Mouse (Mus musculus) neural tube, embryonic 13.5 days (tissue): ENCODE data around the gene Pigz. TPM values are rescaled to one million over a fixed set of nuclear protein-coding genes. Genes with fewer than 3 reads are reported as not detected.

Experiments
- ATAC-seq: fragments of 200-750 bp; cut with Nextera tagmentation; 2 replicates; pipeline ENCODE4 v1.8.0; 2017; ENCODE audit warnings: low read depth, mild to moderate bottlenecking, moderate TSS enrichment, moderate library complexity
- H3K27ac ChIP-seq: fragments of 300-500 bp; sonication (generic); replicated peaks from 2 replicates; pipeline ENCODE4 v1.5.1; 2015; ENCODE audit warnings: moderate library complexity, mild to moderate bottlenecking, inconsistent platforms
- H3K27me3 ChIP-seq: fragments of 300-500 bp; sonication (generic); 2 replicates; pipeline ENCODE4 v1.6.1; 2015; ENCODE audit warnings: mild to moderate bottlenecking, inconsistent platforms
- H3K36me3 ChIP-seq: fragments of 300-500 bp; sonication (generic); 2 replicates; pipeline ENCODE4 v1.6.1; 2015; ENCODE audit warnings: mild to moderate bottlenecking, inconsistent platforms
- H3K4me1 ChIP-seq: fragments of 300-500 bp; sonication (generic); replicated peaks from 2 replicates; pipeline ENCODE4 v1.6.1; 2015; ENCODE audit warnings: inconsistent platforms
- H3K4me2 ChIP-seq: fragments of 300-500 bp; sonication (generic); 2 replicates; pipeline ENCODE4 v1.6.1; 2015; ENCODE audit warnings: inconsistent platforms, mild to moderate bottlenecking, moderate library complexity
- H3K4me3 ChIP-seq: fragments of 300-500 bp; sonication (generic); 2 replicates; pipeline ENCODE4 v1.5.1; 2015; ENCODE audit warnings: mild to moderate bottlenecking, inconsistent platforms
- H3K9ac ChIP-seq: fragments of 300-500 bp; sonication (generic); 2 replicates; pipeline ENCODE4 v1.6.1; 2015; ENCODE audit warnings: moderate library complexity, mild to moderate bottlenecking, inconsistent platforms
- H3K9me3 ChIP-seq: fragments of 300-500 bp; sonication (generic); 2 replicates; pipeline ENCODE4 v1.6.1; 2016; ENCODE audit warnings: inconsistent platforms
- WGBS: fragments of 180-500 bp; shearing (Covaris S2); methylation state at CpG from one replicate; pipeline ENCODE4 v1.1.7; 2015; 5-methylcytosine and 5-hydroxymethylcytosine counted together
- polyA plus RNA-seq: library from polyadenylated mRNA; unstranded; fragments of >200 nt; fragmentation: Nextera tagmentation; extraction: Ambion mirVana; gene quantifications from 2 replicates; pipeline ENCODE4 v1.2.1, GENCODE M21; 2015

Gene Pigz
- polyA plus RNA-seq, 1 experiment from 2014 or later = 4.3 TPM

GRCm38 (mm10) chr16:31906896-31907295 is 26.8 kb upstream of the Pigz start:
- 12% methylated on average over 9 of the region's 9 CpGs for WGBS
- 0 out of 2 replicates have a peak overlapping the region, but pooled peaks have one; percentile 31 for H3K9ac ChIP-seq

GRCm38 (mm10) chr16:31908959-31909358 is 24.7 kb upstream of the Pigz start:
- WGBS = 63% methylated on average over 11 of the region's 11 CpGs
- H3K4me1 ChIP-seq = peaks cover 14% of the 10 kb centered on the region
- H3K4me2 ChIP-seq = 0 out of 2 replicates have a peak overlapping the region, but pooled peaks have one; percentile 7
- no peaks in the 10 kb centered on the region for H3K36me3 ChIP-seq
- no peak overlapping the region for H3K4me3 ChIP-seq
- ATAC-seq = no peak
- H3K27ac ChIP-seq = no peak overlapping the region
- no peaks in the 10 kb centered on the region for H3K9me3 ChIP-seq
- no peaks in the 10 kb centered on the region for H3K27me3 ChIP-seq
- H3K9ac ChIP-seq = no peak overlapping the region

More at GRCm38 (mm10) chr16:31906896-31907295, 26.8 kb upstream of the Pigz start:
- Histone ChIP-seq H3K4me1 (peaks cover 14% of the 10 kb centered on the region), H3K4me2 (peak overlapping the region; percentile 45), H3K27me3 (no peaks in the 10 kb centered on the region), H3K27ac (no peak overlapping the region), H3K4me3 (peak overlapping the region; percentile 6; the same call in 1 of the 2 replicates), H3K9me3 (no peaks in the 10 kb centered on the region), H3K36me3 (no peaks in the 10 kb centered on the region)
- no peak for ATAC-seq

GRCm38 (mm10) chr16:31910281-31910847 is 23.3 kb upstream of the Pigz start:
- H3K4me3 ChIP-seq = no peak overlapping the region
- H3K9ac ChIP-seq = no peak overlapping the region
- WGBS = 71% methylated on average over 10 of the region's 10 CpGs
- no peaks in the 10 kb centered on the region for H3K27me3 ChIP-seq
- H3K9me3 ChIP-seq = no peaks in the 10 kb centered on the region
- H3K36me3 ChIP-seq = no peaks in the 10 kb centered on the region
- H3K4me2 ChIP-seq = no peak overlapping the region
- H3K27ac ChIP-seq = no peak overlapping the region
- ATAC-seq = no peak
- H3K4me1 ChIP-seq = peaks cover 14% of the 10 kb centered on the region

GRCm38 (mm10) chr16:31917776-31918175 is 15.9 kb upstream of the Pigz start:
- Histone ChIP-seq H3K9me3 (no peaks in the 10 kb centered on the region), H3K9ac (no peak overlapping the region; the same call in 1 of the 2 replicates)

GRCm38 (mm10) chr16:31918248-31918724 is 15.4 kb upstream of the Pigz start:
- H3K4me2 ChIP-seq = peak overlapping the region; percentile 42
- H3K9ac ChIP-seq = peak overlapping the region; percentile 59
- H3K4me1 ChIP-seq = peaks cover 5% of the 10 kb centered on the region
- H3K9me3 ChIP-seq = no peaks in the 10 kb centered on the region
- no peaks in the 10 kb centered on the region for H3K36me3 ChIP-seq
- ATAC-seq = peak; percentile 53
- no peak overlapping the region for H3K4me3 ChIP-seq
- 5% methylated on average over 14 of the region's 14 CpGs for WGBS
- H3K27ac ChIP-seq = no peak overlapping the region
- peaks cover 5% of the 10 kb centered on the region; the same call in 1 of the 2 replicates for H3K27me3 ChIP-seq

More at GRCm38 (mm10) chr16:31917776-31918175, 15.9 kb upstream of the Pigz start:
- no peak for ATAC-seq
- H3K4me1 ChIP-seq = peaks cover 5% of the 10 kb centered on the region
- no peak overlapping the region for H3K4me3 ChIP-seq
- H3K27ac ChIP-seq = no peak overlapping the region
- WGBS = 81% methylated on average over 11 of the region's 11 CpGs
- peaks cover 5% of the 10 kb centered on the region; the same call in 1 of the 2 replicates for H3K27me3 ChIP-seq
- H3K36me3 ChIP-seq = no peaks in the 10 kb centered on the region
- H3K4me2 ChIP-seq = no peak overlapping the region; the same call in 1 of the 2 replicates

GRCm38 (mm10) chr16:31924368-31924767 is 9.3 kb upstream of the Pigz start:
- Histone ChIP-seq H3K9me3 (no peaks in the 10 kb centered on the region), H3K4me1 (no peaks in the 10 kb centered on the region), H3K4me2 (no peak overlapping the region), H3K9ac (no peak overlapping the region), H3K27me3 (no peaks in the 10 kb centered on the region), H3K36me3 (no peaks in the 10 kb centered on the region), H3K4me3 (no peak overlapping the region), H3K27ac (no peak overlapping the region)
- WGBS = 84% methylated on average over 6 of the region's 6 CpGs
- ATAC-seq = no peak

- no peaks in the 10 kb centered on the region for H3K4me1 ChIP-seq
- 89% methylated on average over 6 of the region's 6 CpGs for WGBS
- H3K27me3 ChIP-seq = no peaks in the 10 kb centered on the region
- no peaks in the 10 kb centered on the region for H3K36me3 ChIP-seq
- ATAC-seq = no peak
- no peaks in the 10 kb centered on the region for H3K9me3 ChIP-seq
- H3K9ac ChIP-seq = no peak overlapping the region
- H3K27ac ChIP-seq = no peak overlapping the region
- no peak overlapping the region for H3K4me3 ChIP-seq
- H3K4me2 ChIP-seq = no peak overlapping the region
Measured at GRCm38 (mm10) chr16:31926091-31926490, 7.6 kb upstream of the Pigz start.

- no peak overlapping the region for H3K9ac ChIP-seq
- H3K27ac ChIP-seq = no peak overlapping the region
- 85% methylated on average over 13 of the region's 13 CpGs for WGBS
- H3K4me2 ChIP-seq = no peak overlapping the region
- no peaks in the 10 kb centered on the region for H3K9me3 ChIP-seq
- no peak for ATAC-seq
- no peaks in the 10 kb centered on the region for H3K27me3 ChIP-seq
- H3K36me3 ChIP-seq = no peaks in the 10 kb centered on the region
- H3K4me1 ChIP-seq = 0 out of 2 replicates have a peak, but pooled peaks cover 3% of the 10 kb centered on the region
- no peak overlapping the region for H3K4me3 ChIP-seq
Measured at GRCm38 (mm10) chr16:31926547-31927182, 7.0 kb upstream of the Pigz start.

GRCm38 (mm10) chr16:31927412-31927811 is 6.2 kb upstream of the Pigz start:
- no peak overlapping the region for H3K9ac ChIP-seq
- 84% methylated on average over 5 of the region's 5 CpGs for WGBS
- no peak overlapping the region for H3K27ac ChIP-seq
- H3K4me1 ChIP-seq = peaks cover 10% of the 10 kb centered on the region; the same call in 1 of the 2 replicates
- no peaks in the 10 kb centered on the region for H3K27me3 ChIP-seq
- H3K9me3 ChIP-seq = no peaks in the 10 kb centered on the region
- ATAC-seq = no peak
- no peak overlapping the region for H3K4me2 ChIP-seq
- H3K4me3 ChIP-seq = no peak overlapping the region
- H3K36me3 ChIP-seq = no peaks in the 10 kb centered on the region

GRCm38 (mm10) chr16:31931330-31931729 is 2.3 kb upstream of the Pigz start:
- Histone ChIP-seq H3K4me2 (no peak overlapping the region), H3K27ac (no peak overlapping the region), H3K9me3 (no peaks in the 10 kb centered on the region), H3K4me3 (no peak overlapping the region), H3K36me3 (no peaks in the 10 kb centered on the region), H3K27me3 (peaks cover 14% of the 10 kb centered on the region), H3K9ac (no peak overlapping the region), H3K4me1 (peaks cover 41% of the 10 kb centered on the region)
- WGBS = 52% methylated on average over 17 of the region's 17 CpGs
- no peak for ATAC-seq

GRCm38 (mm10) chr16:31932255-31932654 is 1.4 kb upstream of the Pigz start:
- H3K36me3 ChIP-seq = no peaks in the 10 kb centered on the region
- peak overlapping the region; percentile 74; the same call in 1 of the 2 replicates for H3K4me2 ChIP-seq
- peak overlapping the region; percentile 78 for H3K9ac ChIP-seq
- no peaks in the 10 kb centered on the region for H3K9me3 ChIP-seq
- H3K4me3 ChIP-seq = no peak overlapping the region
- WGBS = 20% methylated on average over 5 of the region's 5 CpGs
- peak; percentile 10 for ATAC-seq
- peak overlapping the region; percentile 97 for H3K27ac ChIP-seq
- H3K27me3 ChIP-seq = peaks cover 21% of the 10 kb centered on the region
- H3K4me1 ChIP-seq = peaks cover 41% of the 10 kb centered on the region

GRCm38 (mm10) chr16:31932840-31933697 is 582 bp upstream of the Pigz start:
- Histone ChIP-seq H3K4me2 (peak overlapping the region; percentile 74), H3K27me3 (peaks cover 21% of the 10 kb centered on the region), H3K9ac (peak overlapping the region; percentile 78), H3K4me3 (peak overlapping the region; percentile 47), H3K27ac (peak overlapping the region; percentile 97), H3K9me3 (no peaks in the 10 kb centered on the region), H3K36me3 (no peaks in the 10 kb centered on the region), H3K4me1 (peaks cover 41% of the 10 kb centered on the region)
- 1% methylated on average over 50 of the region's 50 CpGs for WGBS
- peak; percentile 95 for ATAC-seq
